Mouse (Mus musculus) kidney, adult 2 months (tissue): ENCODE results near the gene Adat3.

Source experiments
- CTCF ChIP-seq: fragments of 200-500 bp; conservative IDR thresholded peaks from 2 replicates; pipeline ENCODE4 v1.5.1; 2011; ENCODE audit warnings: low read depth, mild to moderate bottlenecking, control low read depth, low read length, moderate library complexity, mixed read lengths; ENCODE audit not compliant: insufficient read depth, insufficient read length
- POLR2A ChIP-seq: fragments of 200-500 bp; IDR thresholded peaks from one replicate; pipeline ENCODE4 v1.6.1; 2011; ENCODE audit warnings: low read depth, low read length, control low read depth

GRCm38 (mm10) chr10:80620365-80620764 is 17.7 kb downstream of the Adat3 start:
- no peak for TF ChIP-seq POLR2A
- no peak for TF ChIP-seq CTCF
